ENCODE assay signal across 8 mouse cellular contexts in genomic region chr7:78912253-78912973, GRCm38 (mm10). TPM values are rescaled to one million over a fixed set of nuclear protein-coding genes. Genes with fewer than 3 reads are reported as not detected.
DNase-seq lines count a peak whose midpoint lies in the region; ATAC-seq and TF ChIP-seq lines count a peak whose summit lies in the region.

No protein-coding gene starts in this region.

- 14% methylated on average over 20 of the region's 20 CpGs for WGBS in heart, embryonic 13.5 days
- WGBS in limb, embryonic 15.5 days = 32% methylated on average over 20 of the region's 20 CpGs
- 10% methylated on average over 20 of the region's 20 CpGs for WGBS in midbrain, embryonic 14.5 days
- 16% methylated on average over 20 of the region's 20 CpGs for WGBS in stomach, postnatal 0 days

- TF ChIP-seq EP300 in stomach, postnatal 0 days (optimal IDR thresholded peaks at IDR 0.05) = no peak

- H3K4me2 ChIP-seq in heart, embryonic 13.5 days = peak overlapping the region; percentile 70
- peak overlapping the region; percentile 30 for H3K4me2 ChIP-seq in limb, embryonic 15.5 days
- peak overlapping the region; percentile 33 for H3K4me2 ChIP-seq in midbrain, embryonic 14.5 days (ENCODE audit: low read length)
- H3K4me2 ChIP-seq in stomach, postnatal 0 days (replicated peaks; ENCODE audit: low read depth) = peak overlapping the region; percentile 42

- H3K36me3 ChIP-seq in heart, embryonic 13.5 days = peaks cover 19% of the 10 kb centered on the region
- H3K36me3 ChIP-seq in limb, embryonic 15.5 days = peaks cover 11% of the 10 kb centered on the region
- H3K36me3 ChIP-seq in midbrain, embryonic 14.5 days (ENCODE audit: control insufficient read depth, insufficient read depth, low read length) = 0 out of 2 replicates have a peak, but pooled peaks cover 3% of the 10 kb centered on the region
- H3K36me3 ChIP-seq in stomach, postnatal 0 days (ENCODE audit: control insufficient read depth, insufficient read depth, low read length) = no peaks in the 10 kb centered on the region

- DNase-seq in B cell, adult 2 months = peak; percentile 68 to 70
- DNase-seq in midbrain, embryonic 14.5 days = peak; percentile 64
- DNase-seq in stomach, postnatal 0 days (ENCODE audit: low spot score) = peak; percentile 27
- no peak for DNase-seq in right cerebral cortex, adult 18-20 months
- no peak for DNase-seq in cerebellum, adult 11 months

- H3K4me3 ChIP-seq in brown adipose tissue, adult 24 weeks (ENCODE audit: insufficient read depth, low read depth, low read length) = peak overlapping the region; percentile 23
- peak overlapping the region; percentile 38 for H3K4me3 ChIP-seq in heart, embryonic 13.5 days
- no peak overlapping the region for H3K4me3 ChIP-seq in limb, embryonic 15.5 days
- no peak overlapping the region for H3K4me3 ChIP-seq in midbrain, embryonic 14.5 days (replicated peaks; ENCODE audit: low read depth, low read length)
- H3K4me3 ChIP-seq in stomach, postnatal 0 days (ENCODE audit: low read depth, low read length) = no peak overlapping the region

- H3K9me3 ChIP-seq in heart, embryonic 13.5 days = no peaks in the 10 kb centered on the region
- no peaks in the 10 kb centered on the region for H3K9me3 ChIP-seq in limb, embryonic 15.5 days
- H3K9me3 ChIP-seq in midbrain, embryonic 14.5 days (ENCODE audit: control insufficient read depth, low read length) = no peaks in the 10 kb centered on the region
- no peaks in the 10 kb centered on the region for H3K9me3 ChIP-seq in stomach, postnatal 0 days (ENCODE audit: control insufficient read depth, low read length)

- H3K27me3 ChIP-seq in heart, embryonic 13.5 days (replicated peaks) = no peaks in the 10 kb centered on the region; the same call in 1 of the 2 replicates
- no peaks in the 10 kb centered on the region for H3K27me3 ChIP-seq in limb, embryonic 15.5 days
- no peaks in the 10 kb centered on the region for H3K27me3 ChIP-seq in midbrain, embryonic 14.5 days (ENCODE audit: control insufficient read depth, insufficient read depth, low read length)
- no peaks in the 10 kb centered on the region for H3K27me3 ChIP-seq in stomach, postnatal 0 days (ENCODE audit: control insufficient read depth, insufficient read depth, low read length)

- H3K9ac ChIP-seq in heart, embryonic 13.5 days = peak overlapping the region; percentile 73
- no peak overlapping the region for H3K9ac ChIP-seq in limb, embryonic 15.5 days
- no peak overlapping the region; the same call in 1 of the 2 replicates for H3K9ac ChIP-seq in midbrain, embryonic 14.5 days (replicated peaks; ENCODE audit: low read length)
- H3K9ac ChIP-seq in stomach, postnatal 0 days (ENCODE audit: low read length) = no peak overlapping the region

- peaks cover 4% of the 10 kb centered on the region; the same call in 1 of the 2 replicates for H3K4me1 ChIP-seq in brown adipose tissue, adult 24 weeks (ENCODE audit: control insufficient read depth, insufficient read depth, insufficient read length, low read length)
- H3K4me1 ChIP-seq in heart, embryonic 13.5 days = peaks cover 21% of the 10 kb centered on the region
- peaks cover 12% of the 10 kb centered on the region for H3K4me1 ChIP-seq in limb, embryonic 15.5 days
- H3K4me1 ChIP-seq in midbrain, embryonic 14.5 days (ENCODE audit: control insufficient read depth, insufficient read depth, low read length) = peaks cover 11% of the 10 kb centered on the region; the same call in 1 of the 2 replicates
- H3K4me1 ChIP-seq in stomach, postnatal 0 days (replicated peaks; ENCODE audit: control insufficient read depth, insufficient read depth) = 0 out of 2 replicates have a peak, but pooled peaks cover 9% of the 10 kb centered on the region

- ATAC-seq in heart, embryonic 13.5 days (ENCODE audit: extremely low read depth, insufficient number of reproducible peaks, low FRiP score, low TSS enrichment) = no peak
- ATAC-seq in limb, embryonic 15.5 days (ENCODE audit: insufficient number of reproducible peaks, low FRiP score, low TSS enrichment, low read depth) = no peak
- no peak for ATAC-seq in midbrain, embryonic 14.5 days (ENCODE audit: low FRiP score, low TSS enrichment)
- ATAC-seq in stomach, postnatal 0 days (ENCODE audit: low FRiP score, low TSS enrichment) = no peak

- no peak for TF ChIP-seq CTCF in stomach, postnatal 0 days (IDR thresholded peaks at IDR 0.05; ENCODE audit: low read depth)

- H3K27ac ChIP-seq in brown adipose tissue, adult 24 weeks (replicated peaks; ENCODE audit: low read depth, low read length) = 0 out of 2 replicates have a peak overlapping the region, but pooled peaks have one; percentile 5
- H3K27ac ChIP-seq in heart, embryonic 13.5 days (replicated peaks) = no peak overlapping the region
- H3K27ac ChIP-seq in limb, embryonic 15.5 days = no peak overlapping the region
- H3K27ac ChIP-seq in midbrain, embryonic 14.5 days (replicated peaks; ENCODE audit: low read depth, low read length) = no peak overlapping the region
- peak overlapping the region; percentile 85 for H3K27ac ChIP-seq in stomach, postnatal 0 days (replicated peaks)

RNA-seq across cellular contexts. Expression of gene Isg20, which starts 0.8 kb away (rescaled TPM):
- 6.0 and 8.6 TPM in 2 replicates for polyA plus RNA-seq in brown adipose tissue, adult 24 weeks (2012; ENCODE audit: insufficient read depth, insufficient read length, missing spikeins)
- polyA plus RNA-seq in heart, embryonic 13.5 days (2015; fragmentation: Nextera tagmentation; extraction: Ambion mirVana) = 0.91 and 1.6 TPM in 2 replicates
- 3.9 and 4.1 TPM in 2 replicates for polyA plus RNA-seq in limb, embryonic 15.5 days (2015; fragmentation: Nextera tagmentation; extraction: Ambion mirVana)
- polyA plus RNA-seq in midbrain, embryonic 14.5 days (2014; fragmentation: Nextera tagmentation; extraction: Ambion mirVana) = 0.36 and 2.5 TPM in 2 replicates
- 10.6 and 10.9 TPM in 2 replicates for polyA plus RNA-seq in stomach, postnatal 0 days (2015; fragmentation: Nextera tagmentation; extraction: Ambion mirVana)

RNA-seq across cellular contexts. Expression of gene Aen, which starts 16.8 kb away (rescaled TPM):
- polyA plus RNA-seq in brown adipose tissue, adult 24 weeks (2012; ENCODE audit: insufficient read depth, insufficient read length, missing spikeins) = 8.5 and 20.2 TPM in 2 replicates
- 29.5 and 34.9 TPM in 2 replicates for polyA plus RNA-seq in heart, embryonic 13.5 days (2015; fragmentation: Nextera tagmentation; extraction: Ambion mirVana)
- 38.7 and 41.8 TPM in 2 replicates for polyA plus RNA-seq in limb, embryonic 15.5 days (2015; fragmentation: Nextera tagmentation; extraction: Ambion mirVana)
- polyA plus RNA-seq in midbrain, embryonic 14.5 days (2014; fragmentation: Nextera tagmentation; extraction: Ambion mirVana) = 33.7 and 39.1 TPM in 2 replicates
- 25.8 and 27.0 TPM in 2 replicates for polyA plus RNA-seq in stomach, postnatal 0 days (2015; fragmentation: Nextera tagmentation; extraction: Ambion mirVana)

Comparison
In these comparisons a context has a peak if more than half of its experiments do, and no peak if none do; other contexts are left out.
1. DNase-seq: peak in B cell, adult 2 months (2 of 2), midbrain, embryonic 14.5 days (single experiment) and stomach, postnatal 0 days (single experiment); none in right cerebral cortex, adult 18-20 months (single experiment) and cerebellum, adult 11 months (single experiment).
2. H3K27ac ChIP-seq: peak in brown adipose tissue, adult 24 weeks (single experiment) and stomach, postnatal 0 days (single experiment); none in heart, embryonic 13.5 days (single experiment), limb, embryonic 15.5 days (single experiment) and midbrain, embryonic 14.5 days (single experiment).
3. H3K4me3 ChIP-seq: peak in brown adipose tissue, adult 24 weeks (single experiment) and heart, embryonic 13.5 days (single experiment); none in limb, embryonic 15.5 days (single experiment), midbrain, embryonic 14.5 days (single experiment) and stomach, postnatal 0 days (single experiment).
4. Peak in every context shown above with its lines, with median percentiles within 50 percentile points of each other: H3K4me2 ChIP-seq.